Mouse (Mus musculus) naive thymus-derived CD4-positive, alpha-beta T cell, adult 2 months (primary cell): Measurements from ENCODE around the gene Lkaaear1.
A peak's percentile ranks its signal among the peaks of the same experiment; 100 is the strongest.

Experiments used
- DNase-seq: peaks from one replicate; pipeline ENCODE4 v3.0.0-alpha.2; 2011; ENCODE audit warnings: low read depth

The Lkaaear1 gene

GRCm38 (mm10) chr2:181698241-181698640 is at the start of gene Lkaaear1:
Lkaaear1 (minus strand) TSS chr2:181698442.
- no peak for DNase-seq

- peak; percentile 20 for DNase-seq
These were observed 31.8 kb upstream of the Lkaaear1 start for GRCm38 (mm10) chr2:181730051-181730450.

GRCm38 (mm10) chr2:181727659-181728262 is 29.5 kb upstream of the Lkaaear1 start:
- no peak for DNase-seq

GRCm38 (mm10) chr2:181722213-181722612 is 24.0 kb upstream of the Lkaaear1 start:
- DNase-seq, result peak; percentile 38

- no peak for DNase-seq
These were observed 23.0 kb upstream of the Lkaaear1 start for GRCm38 (mm10) chr2:181721200-181721599.

GRCm38 (mm10) chr2:181720061-181720460 is 21.8 kb upstream of the Lkaaear1 start:
- no peak for DNase-seq

- DNase-seq, result no peak
These were observed 18.7 kb upstream of the Lkaaear1 start for GRCm38 (mm10) chr2:181716991-181717390.

- DNase-seq, result no peak
These were observed 17.1 kb upstream of the Lkaaear1 start for GRCm38 (mm10) chr2:181715382-181715781.

GRCm38 (mm10) chr2:181714903-181715326 is 16.7 kb upstream of the Lkaaear1 start, which contains the start of gene Oprl1:
Oprl1 (plus strand) TSS chr2:181715016.
- no peak for DNase-seq

GRCm38 (mm10) chr2:181713749-181714148 is 15.5 kb upstream of the Lkaaear1 start:
- DNase-seq, result no peak

GRCm38 (mm10) chr2:181706668-181707067 is 8.4 kb upstream of the Lkaaear1 start:
- peak; percentile 76 for DNase-seq

GRCm38 (mm10) chr2:181696801-181697420 is 1.3 kb downstream of the Lkaaear1 start:
- DNase-seq, result no peak

- no peak for DNase-seq
These were observed 2.5 kb downstream of the Lkaaear1 start for GRCm38 (mm10) chr2:181695776-181696175.

- peak; percentile 22 for DNase-seq
These were observed 3.7 kb downstream of the Lkaaear1 start for GRCm38 (mm10) chr2:181694581-181694980.

GRCm38 (mm10) chr2:181693339-181694280 is 4.6 kb downstream of the Lkaaear1 start, which contains the start of gene Rgs19:
Rgs19 (minus strand) TSS chr2:181693977.
- peak; percentile 91 for DNase-seq

GRCm38 (mm10) chr2:181692304-181692703 is 5.9 kb downstream of the Lkaaear1 start:
- no peak for DNase-seq

GRCm38 (mm10) chr2:181691571-181691970 is 6.7 kb downstream of the Lkaaear1 start:
- DNase-seq, result peak; percentile 56

- DNase-seq, result no peak
These were observed 7.2 kb downstream of the Lkaaear1 start for GRCm38 (mm10) chr2:181691083-181691482.

- DNase-seq, result no peak
These were observed 8.6 kb downstream of the Lkaaear1 start for GRCm38 (mm10) chr2:181689466-181690160.

- no peak for DNase-seq
These were observed 10.7 kb downstream of the Lkaaear1 start for GRCm38 (mm10) chr2:181687586-181687985.

- DNase-seq, result no peak
These were observed 12.6 kb downstream of the Lkaaear1 start for GRCm38 (mm10) chr2:181685686-181686085.

GRCm38 (mm10) chr2:181684713-181685112 is 13.5 kb downstream of the Lkaaear1 start:
- DNase-seq, result no peak
